Mouse (Mus musculus) spleen, adult 2 months (tissue): ENCODE data around the gene Zbtb8os. TPM values are rescaled to one million over a fixed set of nuclear protein-coding genes. Genes with fewer than 3 reads are reported as not detected.

ENCODE experiments used
- DNase-seq, 2 experiments: peaks; one replicate each; pipeline versions ENCODE4 v3.0.0 to v3.0.0-alpha.2; 2012 to 2021; ENCODE audit warnings: low spot score in 2 of 2, low read depth in 1 of 2
- H3K27ac ChIP-seq: fragments of 200-500 bp; 2 replicates; pipeline ENCODE4 v1.5.1; 2012; ENCODE audit warnings: low read length, inconsistent platforms; ENCODE audit not compliant: insufficient read depth
- H3K27me3 ChIP-seq: fragments of 200-500 bp; 2 replicates; pipeline ENCODE4 v1.6.1; 2012; ENCODE audit warnings: mild to moderate bottlenecking, moderate library complexity, low read length, inconsistent platforms; ENCODE audit not compliant: control insufficient read depth, insufficient read depth
- H3K36me3 ChIP-seq: fragments of 200-500 bp; 2 replicates; pipeline ENCODE4 v1.6.1; 2012; ENCODE audit warnings: mild to moderate bottlenecking, low read length, inconsistent platforms; ENCODE audit not compliant: control insufficient read depth, insufficient read depth
- H3K4me1 ChIP-seq: fragments of 200-500 bp; 2 replicates; pipeline ENCODE4 v1.6.1; 2011; ENCODE audit warnings: inconsistent platforms; ENCODE audit not compliant: control insufficient read depth, insufficient read depth, insufficient read length
- H3K4me3 ChIP-seq: fragments of 200-500 bp; 2 replicates; pipeline ENCODE4 v1.5.1; 2011; ENCODE audit warnings: mild to moderate bottlenecking, inconsistent platforms; ENCODE audit not compliant: insufficient read depth, insufficient read length; ENCODE audit errors: extremely low read depth
- CTCF ChIP-seq: fragments of 200-500 bp; IDR thresholded peaks from 2 replicates; pipeline ENCODE4 v1.5.1; 2011; ENCODE audit warnings: mild to moderate bottlenecking, inconsistent platforms; ENCODE audit not compliant: insufficient read depth, insufficient read length, insufficient replicate concordance; ENCODE audit errors: extremely low read depth
- POLR2A ChIP-seq: fragments of 200-500 bp; IDR thresholded peaks from 2 replicates; pipeline ENCODE4 v1.6.1; 2011; ENCODE audit warnings: low read depth, low read length, inconsistent platforms
- WGBS: fragments of 180-500 bp; shearing (Covaris S2); methylation state at CpG from one replicate; pipeline ENCODE4 v1.1.7; 2018; 5-methylcytosine and 5-hydroxymethylcytosine counted together
- polyA plus RNA-seq: library from polyadenylated mRNA; depleted of rRNA; stranded (reverse); fragments of >200 nt; gene quantifications from 2 replicates; pipeline ENCODE4 v1.2.3, GENCODE M21; 2012

Gene Zbtb8os
- polyA plus RNA-seq, 1 experiment = 9.2 TPM

GRCm38 (mm10) chr4:129362771-129363170 is 27.3 kb downstream of the Zbtb8os start:
- Histone ChIP-seq H3K36me3 (no peaks in the 10 kb centered on the region), H3K4me3 (no peak overlapping the region), H3K27me3 (no peaks in the 10 kb centered on the region), H3K4me1 (no peaks in the 10 kb centered on the region; the same call in 1 of the 2 replicates), H3K27ac (no peak overlapping the region)
- TF ChIP-seq CTCF (no peak), POLR2A (no peak)
- WGBS = 93% methylated on average over 5 of the region's 5 CpGs
- no peak for DNase-seq

GRCm38 (mm10) chr4:129363463-129363862 is 28.0 kb downstream of the Zbtb8os start:
- WGBS = 97% methylated on average over 9 of the region's 9 CpGs
- Histone ChIP-seq H3K27ac (no peak overlapping the region), H3K4me3 (no peak overlapping the region), H3K27me3 (no peaks in the 10 kb centered on the region), H3K36me3 (0 out of 2 replicates have a peak, but pooled peaks cover 1% of the 10 kb centered on the region), H3K4me1 (no peaks in the 10 kb centered on the region; the same call in 1 of the 2 replicates)
- TF ChIP-seq POLR2A (no peak), CTCF (no peak)
- DNase-seq = no peak

DNA sequence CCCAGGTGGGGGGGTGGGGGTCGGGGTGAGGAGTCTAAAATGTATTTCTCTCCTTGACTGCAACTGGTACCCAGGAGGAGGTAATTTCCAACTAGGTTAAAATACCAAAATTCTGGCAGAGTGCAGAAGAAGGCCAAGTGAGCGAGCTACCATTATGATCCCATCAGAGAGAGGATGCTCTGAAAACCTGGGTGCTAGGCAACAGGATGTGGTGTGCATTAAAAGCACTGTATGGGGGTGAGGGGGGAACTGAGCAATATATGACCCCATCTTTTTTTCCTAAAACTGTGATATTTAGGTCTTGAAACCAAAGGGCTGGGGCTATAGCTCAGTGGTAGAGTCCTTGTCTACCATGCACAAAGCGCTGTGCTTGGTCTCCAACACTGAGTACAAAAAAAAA is 28.9 kb downstream of the Zbtb8os start:
- Histone ChIP-seq H3K4me1 (no peaks in the 10 kb centered on the region; the same call in 1 of the 2 replicates), H3K4me3 (no peak overlapping the region), H3K27me3 (no peaks in the 10 kb centered on the region), H3K27ac (no peak overlapping the region), H3K36me3 (0 out of 2 replicates have a peak, but pooled peaks cover 1% of the 10 kb centered on the region)
- TF ChIP-seq CTCF = no peak
- TF ChIP-seq POLR2A = no peak
- 91% methylated on average over 3 of the region's 3 CpGs for WGBS
- no peak for DNase-seq

DNA sequence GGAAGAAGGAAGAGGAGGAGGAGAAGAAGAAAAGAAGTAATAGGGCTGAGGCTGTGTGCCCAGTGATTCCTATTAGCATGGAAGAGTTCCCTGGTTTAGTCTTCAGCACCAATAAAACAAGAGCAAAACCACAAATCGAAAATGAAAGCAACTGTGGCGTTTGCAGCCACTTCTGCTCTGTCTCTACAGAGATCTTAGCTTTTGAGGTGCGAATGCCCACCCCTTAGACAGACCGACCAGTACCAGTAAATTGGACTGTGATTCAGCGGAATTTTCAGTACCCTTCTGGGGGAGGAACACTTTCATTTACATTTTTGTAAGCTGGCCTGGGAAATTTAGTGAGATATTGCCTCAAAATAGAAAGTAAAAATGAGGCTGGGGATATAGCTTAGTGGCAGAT is 29.7 kb downstream of the Zbtb8os start:
- Histone ChIP-seq H3K27me3 (no peaks in the 10 kb centered on the region), H3K4me3 (peak overlapping the region; percentile 44), H3K4me1 (no peaks in the 10 kb centered on the region; the same call in 1 of the 2 replicates), H3K27ac (peak overlapping the region; percentile 43; the same call in 1 of the 2 replicates), H3K36me3 (0 out of 2 replicates have a peak, but pooled peaks cover 1% of the 10 kb centered on the region)
- WGBS = 5% methylated on average over 5 of the region's 5 CpGs
- TF ChIP-seq CTCF (no peak), POLR2A (no peak)
- peak; percentile 24 to 45 for DNase-seq

DNA sequence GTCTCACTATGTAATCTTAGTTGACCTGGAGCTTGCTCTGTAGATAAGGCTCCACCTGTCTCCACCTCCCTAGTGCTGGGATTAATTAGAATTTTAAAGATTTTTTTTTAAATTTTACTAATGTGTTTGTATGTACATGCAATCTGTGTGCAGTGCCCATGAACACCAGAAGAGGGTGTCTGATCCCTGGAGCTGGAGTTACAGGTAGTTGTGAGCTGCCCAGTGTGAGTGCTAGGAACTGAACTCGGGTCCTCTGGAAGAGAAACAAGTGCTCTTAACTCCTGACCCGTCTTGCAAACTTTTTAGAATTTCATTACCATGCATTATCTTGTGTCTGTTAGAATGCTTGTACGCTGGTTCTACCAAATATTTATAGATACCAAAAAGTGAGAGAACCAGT is 35.9 kb downstream of the Zbtb8os start:
- DNase-seq = no peak
- no peak overlapping the region for H3K4me3 ChIP-seq
- peaks cover 6% of the 10 kb centered on the region; the same call in 1 of the 2 replicates for H3K4me1 ChIP-seq
- 0 out of 2 replicates have a peak, but pooled peaks cover 1% of the 10 kb centered on the region for H3K36me3 ChIP-seq
- TF ChIP-seq POLR2A (no peak), CTCF (no peak)
- no peak overlapping the region for H3K27ac ChIP-seq
- 97% methylated on average over 3 of the region's 3 CpGs for WGBS
- H3K27me3 ChIP-seq = no peaks in the 10 kb centered on the region

GRCm38 (mm10) chr4:129373202-129373976 is 37.9 kb downstream of the Zbtb8os start:
- no peak for TF ChIP-seq POLR2A
- no peak for TF ChIP-seq CTCF
- Histone ChIP-seq H3K36me3 (no peaks in the 10 kb centered on the region), H3K27me3 (peaks cover 4% of the 10 kb centered on the region; the same call in 1 of the 2 replicates), H3K27ac (peak overlapping the region; percentile 5; the same call in 1 of the 2 replicates), H3K4me3 (no peak overlapping the region), H3K4me1 (peaks cover 6% of the 10 kb centered on the region; the same call in 1 of the 2 replicates)
- WGBS = 51% methylated on average over 8 of the region's 8 CpGs
- DNase-seq = no peak
